Mouse (Mus musculus): Measurements from ENCODE around the gene Eif4a1. TPM values are rescaled to one million over a fixed set of nuclear protein-coding genes. Genes with fewer than 3 reads are reported as not detected.
A peak's percentile ranks its signal among the peaks of the same experiment; 100 is the strongest.

Eif4a1 gene
- polyA plus RNA-seq (2015; fragmentation: Nextera tagmentation; extraction: Ambion mirVana), result 571 and 587 TPM in 2 replicates

DNA sequence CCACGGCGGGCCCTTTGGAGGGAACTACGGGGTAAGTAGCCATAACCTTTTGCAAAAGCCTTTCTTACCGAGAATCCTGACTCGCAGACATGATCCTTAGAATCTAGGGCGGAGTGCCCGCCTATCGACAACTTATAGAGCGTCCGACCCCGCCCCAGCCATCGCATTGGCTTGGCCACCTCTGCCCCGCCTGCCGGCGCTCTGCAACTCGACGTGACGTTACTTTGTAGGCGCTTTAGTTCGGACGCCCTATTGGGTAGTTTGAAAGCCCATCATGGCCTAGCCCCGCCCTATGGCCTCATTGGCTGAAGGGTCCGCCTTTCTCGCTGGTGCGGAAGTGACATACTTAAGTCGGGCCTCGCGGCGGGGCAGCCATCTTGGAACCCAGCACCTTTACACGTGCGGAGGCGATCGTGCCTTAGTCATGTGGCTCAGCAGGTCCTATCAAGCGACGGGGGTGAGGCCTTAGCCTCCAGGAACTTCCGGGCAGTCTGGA lies at the start of gene Eif4a1:
Eif4a1 (minus strand) TSS at position 213 of the 496 bp plus-strand sequence.
- no peaks in the 10 kb centered on the region for H3K27me3 ChIP-seq (ENCODE audit: insufficient read depth, low read length)
- H3K36me3 ChIP-seq (ENCODE audit: insufficient read depth, low read length), result peaks cover 76% of the 10 kb centered on the region
- H3K9ac ChIP-seq (replicated peaks; ENCODE audit: low read length), result peak within 1 kb of the TSS; percentile 100
- under 1% methylated on average over 36 of the region's 36 CpGs for WGBS
- peak within 1 kb of the TSS; percentile 93 for H3K4me2 ChIP-seq (replicated peaks; ENCODE audit: low read depth, low read length)
- peak within 1 kb of the TSS; percentile 100 for H3K4me3 ChIP-seq (ENCODE audit: low read length)
- no peaks in the 10 kb centered on the region for H3K9me3 ChIP-seq (ENCODE audit: low read length)
- peak; percentile 98 for ATAC-seq (ENCODE audit: low FRiP score, low TSS enrichment)
- peak within 1 kb of the TSS; percentile 98 for H3K27ac ChIP-seq (ENCODE audit: low read length)
- H3K4me1 ChIP-seq (ENCODE audit: insufficient read depth, low read length), result peaks cover 22% of the 10 kb centered on the region

DNA sequence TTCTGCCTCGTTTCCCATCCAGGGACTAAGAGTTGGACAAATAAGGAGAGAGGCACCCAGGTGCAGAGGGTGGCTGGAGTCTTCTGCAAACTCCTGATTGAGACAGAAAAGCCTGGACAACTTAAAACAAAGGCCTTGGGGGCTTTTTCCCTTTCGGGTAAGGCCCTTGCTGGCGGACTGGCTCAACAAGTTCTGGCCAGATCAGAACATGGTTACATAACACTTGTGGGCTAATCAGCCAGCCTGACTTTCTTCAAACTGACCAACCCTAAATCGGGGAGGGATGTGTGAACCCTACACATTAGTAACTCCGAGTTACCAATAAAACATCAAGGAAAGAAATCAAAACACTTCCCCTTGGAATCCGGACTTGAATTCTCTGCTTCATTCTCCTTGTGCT lies 48.6 kb upstream of the Eif4a1 start:
- Histone ChIP-seq H3K27me3 (ENCODE audit: insufficient read depth, low read length) (no peaks in the 10 kb centered on the region), H3K4me1 (ENCODE audit: insufficient read depth, low read length) (peaks cover 10% of the 10 kb centered on the region), H3K36me3 (ENCODE audit: insufficient read depth, low read length) (no peaks in the 10 kb centered on the region), H3K27ac (ENCODE audit: low read length) (no peak overlapping the region), H3K9ac (replicated peaks; ENCODE audit: low read length) (no peak overlapping the region), H3K4me2 (replicated peaks; ENCODE audit: low read depth, low read length) (no peak overlapping the region), H3K9me3 (ENCODE audit: low read length) (no peaks in the 10 kb centered on the region), H3K4me3 (ENCODE audit: low read length) (no peak overlapping the region)
- ATAC-seq (ENCODE audit: low FRiP score, low TSS enrichment), result no peak
- 46% methylated on average over 6 of the region's 6 CpGs for WGBS

DNA sequence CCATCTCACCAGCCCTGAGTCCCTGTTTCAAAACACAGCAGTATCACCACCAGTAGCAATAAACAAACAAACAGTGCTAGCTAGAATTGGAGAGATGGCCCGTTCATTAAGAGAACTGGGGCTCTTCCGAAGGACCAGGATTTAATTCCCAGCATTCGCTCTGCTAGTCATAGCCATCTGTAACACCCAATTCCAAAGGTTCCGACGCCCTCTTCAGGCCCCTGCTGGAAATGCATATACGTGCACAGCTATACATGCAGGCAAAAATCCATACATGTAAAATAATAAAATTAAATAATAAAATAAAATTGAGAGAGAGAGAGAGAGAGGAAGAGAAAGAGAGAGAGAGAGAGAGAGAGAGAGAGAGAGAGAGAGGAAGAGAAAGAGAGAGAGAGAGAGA lies 47.2 kb upstream of the Eif4a1 start:
- Histone ChIP-seq H3K36me3 (ENCODE audit: insufficient read depth, low read length) (no peaks in the 10 kb centered on the region), H3K9ac (replicated peaks; ENCODE audit: low read length) (no peak overlapping the region), H3K4me1 (ENCODE audit: insufficient read depth, low read length) (peaks cover 24% of the 10 kb centered on the region), H3K4me3 (ENCODE audit: low read length) (no peak overlapping the region), H3K4me2 (replicated peaks; ENCODE audit: low read depth, low read length) (no peak overlapping the region), H3K9me3 (ENCODE audit: low read length) (peaks cover 3% of the 10 kb centered on the region), H3K27me3 (ENCODE audit: insufficient read depth, low read length) (no peaks in the 10 kb centered on the region), H3K27ac (ENCODE audit: low read length) (no peak overlapping the region)
- no peak for ATAC-seq (ENCODE audit: low FRiP score, low TSS enrichment)
- WGBS, result 71% methylated on average over 6 of the region's 6 CpGs

DNA sequence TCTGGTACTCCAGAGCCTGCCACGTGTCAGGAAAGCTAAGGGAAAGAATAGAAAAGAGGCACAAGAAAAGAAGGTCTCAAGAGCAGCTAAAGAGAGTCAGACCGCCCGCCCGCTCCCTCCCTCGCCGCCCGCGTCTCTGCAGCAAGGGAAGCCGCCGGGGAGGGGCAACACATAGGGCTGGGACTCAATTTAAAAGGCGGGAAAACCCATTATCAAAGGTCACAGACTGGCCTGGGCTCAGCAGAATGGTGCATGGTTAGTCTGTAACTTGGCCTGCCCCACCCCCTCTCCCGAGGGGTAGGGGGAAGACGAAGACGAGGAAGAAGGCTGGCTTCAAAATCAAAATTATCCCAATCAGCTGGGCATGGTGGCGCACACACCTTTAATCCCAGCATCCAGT lies 46.4 kb upstream of the Eif4a1 start:
- H3K36me3 ChIP-seq (ENCODE audit: insufficient read depth, low read length), result no peaks in the 10 kb centered on the region
- H3K4me2 ChIP-seq (replicated peaks; ENCODE audit: low read depth, low read length), result no peak overlapping the region
- WGBS, result 43% methylated on average over 15 of the region's 15 CpGs
- H3K9ac ChIP-seq (replicated peaks; ENCODE audit: low read length), result no peak overlapping the region
- H3K4me1 ChIP-seq (ENCODE audit: insufficient read depth, low read length), result peaks cover 24% of the 10 kb centered on the region
- H3K27me3 ChIP-seq (ENCODE audit: insufficient read depth, low read length), result no peaks in the 10 kb centered on the region
- H3K27ac ChIP-seq (ENCODE audit: low read length), result no peak overlapping the region
- no peak overlapping the region for H3K4me3 ChIP-seq (ENCODE audit: low read length)
- peaks cover 3% of the 10 kb centered on the region for H3K9me3 ChIP-seq (ENCODE audit: low read length)
- ATAC-seq (ENCODE audit: low FRiP score, low TSS enrichment), result no peak

DNA sequence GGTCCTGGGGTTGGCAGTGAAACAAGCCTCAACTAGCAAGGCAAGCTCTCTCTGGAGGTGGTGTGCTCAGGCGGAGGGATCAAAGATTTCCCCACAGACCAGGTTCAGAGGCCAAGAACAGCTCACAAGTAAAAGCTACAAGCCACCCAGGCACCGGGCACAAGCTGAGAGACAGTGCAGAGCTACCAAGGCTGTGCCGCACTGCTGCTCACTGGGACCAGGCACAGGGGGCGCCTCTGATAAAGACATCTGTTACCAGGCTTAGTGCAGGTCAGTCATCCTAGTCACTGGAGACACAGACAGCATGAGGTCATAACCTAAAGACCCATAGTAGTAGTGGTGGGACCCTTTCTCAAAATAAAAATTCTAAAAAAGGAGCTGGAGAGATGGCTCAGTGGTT lies 44.7 kb upstream of the Eif4a1 start:
- no peaks in the 10 kb centered on the region for H3K36me3 ChIP-seq (ENCODE audit: insufficient read depth, low read length)
- H3K27me3 ChIP-seq (ENCODE audit: insufficient read depth, low read length), result no peaks in the 10 kb centered on the region
- no peak overlapping the region for H3K9ac ChIP-seq (replicated peaks; ENCODE audit: low read length)
- ATAC-seq (ENCODE audit: low FRiP score, low TSS enrichment), result no peak
- H3K4me3 ChIP-seq (ENCODE audit: low read length), result no peak overlapping the region
- peaks cover 24% of the 10 kb centered on the region for H3K4me1 ChIP-seq (ENCODE audit: insufficient read depth, low read length)
- 65% methylated on average over 4 of the region's 4 CpGs for WGBS
- no peak overlapping the region for H3K27ac ChIP-seq (ENCODE audit: low read length)
- H3K4me2 ChIP-seq (replicated peaks; ENCODE audit: low read depth, low read length), result no peak overlapping the region
- peaks cover 3% of the 10 kb centered on the region for H3K9me3 ChIP-seq (ENCODE audit: low read length)

DNA sequence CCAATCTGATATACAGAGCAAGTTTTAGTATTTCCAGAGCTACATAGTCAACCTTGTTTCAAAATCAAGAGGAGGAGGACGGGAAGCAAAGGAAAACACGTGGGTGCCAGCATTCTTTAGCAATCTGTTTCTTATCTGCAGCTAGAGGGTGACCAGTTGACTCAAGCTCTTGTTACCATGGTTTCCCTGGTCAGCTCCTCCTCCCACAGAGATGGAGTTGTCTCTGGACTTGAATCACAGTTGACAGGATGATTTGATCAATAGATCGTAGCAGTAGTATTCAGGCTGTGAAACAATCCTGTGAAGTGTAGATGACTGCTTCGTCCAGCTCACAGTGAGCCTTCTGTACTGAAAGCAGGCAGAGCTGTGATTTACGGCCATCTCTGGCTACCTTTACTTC lies 43.7 kb upstream of the Eif4a1 start:
- H3K27me3 ChIP-seq (ENCODE audit: insufficient read depth, low read length), result no peaks in the 10 kb centered on the region
- H3K4me2 ChIP-seq (replicated peaks; ENCODE audit: low read depth, low read length), result no peak overlapping the region
- WGBS, result 14% methylated on average over 5 of the region's 5 CpGs
- no peak; the same call in 1 of the 2 replicates for ATAC-seq (ENCODE audit: low FRiP score, low TSS enrichment)
- no peak overlapping the region for H3K9ac ChIP-seq (replicated peaks; ENCODE audit: low read length)
- peak overlapping the region; percentile 92 for H3K27ac ChIP-seq (ENCODE audit: low read length)
- H3K4me1 ChIP-seq (ENCODE audit: insufficient read depth, low read length), result peaks cover 24% of the 10 kb centered on the region
- peaks cover 3% of the 10 kb centered on the region for H3K9me3 ChIP-seq (ENCODE audit: low read length)
- no peak overlapping the region for H3K4me3 ChIP-seq (ENCODE audit: low read length)
- no peaks in the 10 kb centered on the region for H3K36me3 ChIP-seq (ENCODE audit: insufficient read depth, low read length)

DNA sequence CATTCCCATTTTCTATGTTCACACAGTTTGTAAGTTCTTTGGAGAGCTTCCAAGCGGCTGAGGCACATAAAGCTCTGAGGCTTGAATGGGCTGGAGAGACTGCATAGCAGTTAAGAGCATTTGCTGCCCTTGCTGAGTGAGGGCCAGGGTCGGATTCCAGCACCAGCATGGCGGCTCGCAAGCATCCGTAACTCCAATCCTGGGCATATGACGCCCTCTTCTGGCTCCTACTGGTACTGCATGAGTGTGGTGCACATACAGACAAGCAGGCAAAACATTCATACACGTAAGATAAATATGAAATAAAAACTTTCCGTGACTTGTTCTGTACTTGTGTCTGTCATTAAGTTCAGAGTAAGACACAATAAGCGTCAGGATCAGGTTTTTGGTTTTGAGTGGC lies 43.3 kb upstream of the Eif4a1 start:
- no peak overlapping the region for H3K9ac ChIP-seq (replicated peaks; ENCODE audit: low read length)
- ATAC-seq (ENCODE audit: low FRiP score, low TSS enrichment), result no peak
- H3K36me3 ChIP-seq (ENCODE audit: insufficient read depth, low read length), result no peaks in the 10 kb centered on the region
- H3K27me3 ChIP-seq (ENCODE audit: insufficient read depth, low read length), result no peaks in the 10 kb centered on the region
- H3K4me1 ChIP-seq (ENCODE audit: insufficient read depth, low read length), result peaks cover 24% of the 10 kb centered on the region
- H3K4me2 ChIP-seq (replicated peaks; ENCODE audit: low read depth, low read length), result no peak overlapping the region
- 52% methylated on average over 9 of the region's 9 CpGs for WGBS
- no peak overlapping the region for H3K4me3 ChIP-seq (ENCODE audit: low read length)
- H3K9me3 ChIP-seq (ENCODE audit: low read length), result peaks cover 3% of the 10 kb centered on the region
- peak overlapping the region; percentile 92 for H3K27ac ChIP-seq (ENCODE audit: low read length)

DNA sequence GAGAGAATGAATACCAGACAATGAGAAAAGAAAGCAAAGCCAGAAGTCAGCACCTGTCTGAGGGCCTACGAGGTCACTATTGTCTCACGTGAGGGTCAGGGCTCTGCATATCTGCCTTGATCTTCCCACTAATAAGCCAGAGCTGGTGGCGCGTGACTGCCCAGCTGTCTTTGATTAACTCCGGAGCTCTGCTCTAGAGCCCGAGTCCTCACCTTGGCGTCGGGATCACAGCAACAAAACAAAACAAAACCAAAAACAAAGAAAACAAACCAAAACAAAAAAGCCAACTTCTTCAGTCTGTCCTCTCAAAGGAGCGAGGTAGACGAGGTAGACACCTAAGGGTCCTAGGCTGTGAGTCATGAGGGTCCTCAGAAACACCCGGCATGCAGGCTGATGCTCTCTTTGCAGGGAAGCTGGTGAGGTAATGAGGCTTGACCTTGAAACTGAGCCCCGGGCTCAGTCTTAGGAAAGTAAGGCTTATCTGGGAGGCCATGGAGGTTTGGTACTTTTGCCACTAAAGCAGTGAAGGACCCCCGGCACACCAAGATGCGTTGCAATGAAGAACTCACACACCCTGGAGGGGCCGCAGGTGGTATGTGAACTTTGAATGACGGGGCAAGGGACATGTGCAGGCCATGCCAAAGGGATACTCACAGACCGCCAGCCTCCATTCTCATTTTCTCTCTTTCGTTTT lies 42.6 kb upstream of the Eif4a1 start:
- WGBS, result 33% methylated on average over 18 of the region's 18 CpGs
- Histone ChIP-seq H3K27me3 (ENCODE audit: insufficient read depth, low read length) (no peaks in the 10 kb centered on the region), H3K4me2 (replicated peaks; ENCODE audit: low read depth, low read length) (peak overlapping the region; percentile 37), H3K9ac (replicated peaks; ENCODE audit: low read length) (no peak overlapping the region), H3K27ac (ENCODE audit: low read length) (peak overlapping the region; percentile 92), H3K4me3 (ENCODE audit: low read length) (0 out of 2 replicates have a peak overlapping the region, but pooled peaks have one; percentile 10), H3K9me3 (ENCODE audit: low read length) (peaks cover 3% of the 10 kb centered on the region), H3K4me1 (ENCODE audit: insufficient read depth, low read length) (peaks cover 24% of the 10 kb centered on the region), H3K36me3 (ENCODE audit: insufficient read depth, low read length) (no peaks in the 10 kb centered on the region)
- ATAC-seq (ENCODE audit: low FRiP score, low TSS enrichment), result peak; percentile 63; the same call in 1 of the 2 replicates

DNA sequence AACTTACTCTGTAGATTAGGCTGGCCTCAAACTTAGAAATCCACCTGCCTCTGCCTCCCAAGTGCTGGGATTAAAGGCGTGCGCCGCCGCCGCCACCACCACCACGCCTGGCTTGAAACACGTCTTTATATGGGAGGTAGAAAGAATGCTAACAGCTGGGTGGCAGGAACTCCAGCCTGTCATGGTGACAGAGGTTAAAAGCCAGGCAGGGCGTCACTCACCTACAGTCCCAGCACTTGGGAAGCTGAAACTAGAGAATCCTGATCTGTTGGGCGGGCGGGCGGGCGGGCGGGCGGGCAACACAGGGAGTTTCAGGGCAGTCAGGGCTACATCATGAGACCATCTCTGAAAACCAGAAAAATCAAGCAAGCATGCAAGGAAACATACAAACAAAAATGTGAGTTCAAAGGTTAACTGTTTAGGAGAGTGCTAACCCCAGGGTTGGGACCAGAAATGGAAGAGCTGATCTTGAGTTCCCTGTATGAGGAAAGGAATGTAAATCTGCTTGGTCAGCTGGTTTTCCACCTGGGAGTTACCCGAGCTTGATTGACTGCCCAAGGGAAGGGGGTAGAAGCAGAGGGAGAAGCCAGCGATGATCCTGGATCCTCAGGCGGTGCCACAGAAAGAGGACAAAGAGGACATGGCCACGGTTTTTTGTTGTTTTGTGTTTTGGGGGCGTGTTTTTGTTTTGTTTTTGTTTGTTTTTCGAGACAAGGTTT lies 40.9 kb upstream of the Eif4a1 start:
- peak overlapping the region; percentile 72 for H3K27ac ChIP-seq (ENCODE audit: low read length)
- no peak overlapping the region for H3K9ac ChIP-seq (replicated peaks; ENCODE audit: low read length)
- H3K27me3 ChIP-seq (ENCODE audit: insufficient read depth, low read length), result no peaks in the 10 kb centered on the region
- H3K4me3 ChIP-seq (ENCODE audit: low read length), result no peak overlapping the region
- WGBS, result 54% methylated on average over 20 of the region's 20 CpGs
- peaks cover 19% of the 10 kb centered on the region for H3K4me1 ChIP-seq (ENCODE audit: insufficient read depth, low read length)
- H3K9me3 ChIP-seq (ENCODE audit: low read length), result peaks cover 3% of the 10 kb centered on the region
- H3K36me3 ChIP-seq (ENCODE audit: insufficient read depth, low read length), result no peaks in the 10 kb centered on the region
- ATAC-seq (ENCODE audit: low FRiP score, low TSS enrichment), result peak; percentile 67
- H3K4me2 ChIP-seq (replicated peaks; ENCODE audit: low read depth, low read length), result peak overlapping the region; percentile 16; the same call in 1 of the 2 replicates

DNA sequence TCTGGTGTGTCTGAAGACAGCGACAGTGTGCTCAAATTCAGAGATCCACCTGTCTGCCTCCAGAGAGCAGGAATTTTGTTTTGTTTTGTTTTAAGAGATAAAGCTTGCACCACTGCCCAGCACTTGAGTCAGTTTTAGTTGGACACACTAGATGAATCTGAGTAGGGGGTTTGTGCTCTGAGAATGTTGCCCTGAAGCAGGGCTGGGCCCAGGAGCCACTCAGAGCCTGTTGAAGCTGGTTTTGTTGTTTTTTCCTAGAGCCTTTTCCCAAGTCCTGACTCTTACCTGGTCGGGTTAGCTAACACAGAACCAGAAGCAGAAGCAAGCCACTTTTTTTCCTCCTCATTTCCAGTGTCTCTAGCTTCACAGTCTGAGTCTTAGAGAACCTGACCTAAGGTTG lies 38.9 kb upstream of the Eif4a1 start:
- no peak for ATAC-seq (ENCODE audit: low FRiP score, low TSS enrichment)
- Histone ChIP-seq H3K27me3 (ENCODE audit: insufficient read depth, low read length) (no peaks in the 10 kb centered on the region), H3K27ac (ENCODE audit: low read length) (no peak overlapping the region), H3K4me1 (ENCODE audit: insufficient read depth, low read length) (peaks cover 16% of the 10 kb centered on the region), H3K9me3 (ENCODE audit: low read length) (peaks cover 3% of the 10 kb centered on the region), H3K4me3 (ENCODE audit: low read length) (no peak overlapping the region), H3K9ac (replicated peaks; ENCODE audit: low read length) (no peak overlapping the region), H3K36me3 (ENCODE audit: insufficient read depth, low read length) (no peaks in the 10 kb centered on the region), H3K4me2 (replicated peaks; ENCODE audit: low read depth, low read length) (no peak overlapping the region)
- 74% methylated on average over 2 of the region's 2 CpGs for WGBS

Measured in kidney, embryonic 16.5 days (tissue).